Mouse (Mus musculus) limb, embryonic 11.5 days (tissue): ENCODE data around the gene Hdhd5. TPM values are rescaled to one million over a fixed set of nuclear protein-coding genes. Genes with fewer than 3 reads are reported as not detected.
A peak's percentile ranks its signal among the peaks of the same experiment; 100 is the strongest.

Source experiments
- ATAC-seq: fragments of 200-750 bp; cut with Nextera tagmentation; 2 replicates; pipeline ENCODE4 v1.8.0; 2017; ENCODE audit warnings: low read depth; ENCODE audit not compliant: insufficient number of reproducible peaks, low FRiP score, low TSS enrichment
- DNase-seq: peaks from one replicate; pipeline ENCODE4 v3.0.0-alpha.2; 2015; ENCODE audit warnings: low spot score
- H3K27ac ChIP-seq: fragments of 300-500 bp; sonication (generic); replicated peaks from 2 replicates; pipeline ENCODE4 v1.5.1; 2014; ENCODE audit warnings: low read depth, mild to moderate bottlenecking, low read length
- H3K27me3 ChIP-seq: fragments of 300-500 bp; sonication (generic); 2 replicates; pipeline ENCODE4 v1.6.1; 2014; ENCODE audit warnings: mild to moderate bottlenecking, low read length, mixed read lengths; ENCODE audit not compliant: control insufficient read depth, insufficient read depth
- H3K36me3 ChIP-seq: fragments of 300-500 bp; sonication (generic); 2 replicates; pipeline ENCODE4 v1.6.1; 2014; ENCODE audit warnings: mild to moderate bottlenecking, low read length, moderate library complexity, mixed read lengths; ENCODE audit not compliant: control insufficient read depth, insufficient read depth
- H3K4me1 ChIP-seq: fragments of 300-500 bp; sonication (generic); 2 replicates; pipeline ENCODE4 v1.6.1; 2014; ENCODE audit warnings: low read length, mixed read lengths; ENCODE audit not compliant: control insufficient read depth, insufficient read depth
- H3K4me2 ChIP-seq: fragments of 300-500 bp; sonication (generic); 2 replicates; pipeline ENCODE4 v1.6.1; 2014; ENCODE audit warnings: low read depth, mild to moderate bottlenecking, moderate library complexity; ENCODE audit not compliant: severe bottlenecking
- H3K4me3 ChIP-seq: fragments of 300-500 bp; sonication (generic); 2 replicates; pipeline ENCODE4 v1.5.1; 2014; ENCODE audit warnings: low read depth, low read length
- H3K9ac ChIP-seq: fragments of 300-500 bp; sonication (generic); 2 replicates; pipeline ENCODE4 v1.6.1; 2014; ENCODE audit warnings: mild to moderate bottlenecking, low read length
- H3K9me3 ChIP-seq: fragments of 300-500 bp; sonication (generic); 2 replicates; pipeline ENCODE4 v1.6.1; 2016; ENCODE audit warnings: low read length; ENCODE audit not compliant: control insufficient read depth
- whole genome bisulfite sequencing: fragments of 180-500 bp; shearing (Covaris S2); extraction: QIAGEN DNeasy Blood & Tissue Kit; methylation state at CpG from one replicate; pipeline ENCODE4 v1.1.7; 2014; 5-methylcytosine and 5-hydroxymethylcytosine counted together
- polyA plus RNA-seq: library from polyadenylated mRNA; unstranded; fragments of >200 nt; fragmentation: Nextera tagmentation; extraction: Ambion mirVana; gene quantifications from 2 replicates; pipeline ENCODE4 v1.2.1, GENCODE M21; 2014

Gene Hdhd5
- polyA plus RNA-seq, 1 experiment from 2014 or later: 16.8 TPM

GRCm38 (mm10) chr6:120465393-120465792, 65.7 kb downstream of the Hdhd5 start:
- Histone ChIP-seq H3K36me3 (no peaks in the 10 kb centered on the region), H3K9ac (no peak overlapping the region), H3K9me3 (no peaks in the 10 kb centered on the region), H3K27me3 (peaks cover 34% of the 10 kb centered on the region), H3K27ac (no peak overlapping the region), H3K4me2 (no peak overlapping the region), H3K4me1 (peaks cover 7% of the 10 kb centered on the region; the same call in 1 of the 2 replicates), H3K4me3 (no peak overlapping the region)
- no peak for DNase-seq
- WGBS: 9% methylated on average over 4 of the region's 4 CpGs
- ATAC-seq: no peak

- Histone ChIP-seq H3K9me3 (no peaks in the 10 kb centered on the region), H3K36me3 (no peaks in the 10 kb centered on the region), H3K4me3 (no peak overlapping the region; the same call in 1 of the 2 replicates), H3K27ac (no peak overlapping the region), H3K4me2 (no peak overlapping the region), H3K9ac (no peak overlapping the region), H3K4me1 (peaks cover 7% of the 10 kb centered on the region; the same call in 1 of the 2 replicates), H3K27me3 (peaks cover 34% of the 10 kb centered on the region)
- ATAC-seq (no peak), DNase-seq (no peak)
- WGBS: 60% methylated on average over 9 of the region's 9 CpGs
These were observed 66.6 kb downstream of the Hdhd5 start for GRCm38 (mm10) chr6:120464406-120464939.

- Histone ChIP-seq H3K4me1 (peaks cover 7% of the 10 kb centered on the region; the same call in 1 of the 2 replicates), H3K9me3 (no peaks in the 10 kb centered on the region), H3K4me2 (peak overlapping the region; percentile 68), H3K4me3 (peak overlapping the region; percentile 54), H3K27me3 (peaks cover 34% of the 10 kb centered on the region), H3K27ac (no peak overlapping the region), H3K9ac (no peak overlapping the region), H3K36me3 (no peaks in the 10 kb centered on the region)
- 7% methylated on average over 11 of the region's 11 CpGs for WGBS
- ATAC-seq (peak; percentile 27; the same call in 1 of the 2 replicates), DNase-seq (no peak)
These were observed 67.2 kb downstream of the Hdhd5 start for GRCm38 (mm10) chr6:120463884-120464283.

- Histone ChIP-seq H3K36me3 (no peaks in the 10 kb centered on the region), H3K4me2 (peak within 1 kb of the TSS; percentile 68), H3K4me3 (peak within 1 kb of the TSS; percentile 54), H3K27ac (no peak within 1 kb of the TSS), H3K27me3 (peaks cover 34% of the 10 kb centered on the region), H3K9me3 (no peaks in the 10 kb centered on the region), H3K9ac (peak within 1 kb of the TSS; percentile 52; the same call in 1 of the 2 replicates), H3K4me1 (peaks cover 7% of the 10 kb centered on the region; the same call in 1 of the 2 replicates)
- ATAC-seq (peak; percentile 64), DNase-seq (peak; percentile 82)
- under 1% methylated on average over 82 of the region's 90 CpGs for WGBS
These were observed 67.8 kb downstream of the Hdhd5 start, which contains the start of gene Il17ra for GRCm38 (mm10) chr6:120463086-120463871. TSS of gene Il17ra (plus strand) at chr6:120463247.

DNA sequence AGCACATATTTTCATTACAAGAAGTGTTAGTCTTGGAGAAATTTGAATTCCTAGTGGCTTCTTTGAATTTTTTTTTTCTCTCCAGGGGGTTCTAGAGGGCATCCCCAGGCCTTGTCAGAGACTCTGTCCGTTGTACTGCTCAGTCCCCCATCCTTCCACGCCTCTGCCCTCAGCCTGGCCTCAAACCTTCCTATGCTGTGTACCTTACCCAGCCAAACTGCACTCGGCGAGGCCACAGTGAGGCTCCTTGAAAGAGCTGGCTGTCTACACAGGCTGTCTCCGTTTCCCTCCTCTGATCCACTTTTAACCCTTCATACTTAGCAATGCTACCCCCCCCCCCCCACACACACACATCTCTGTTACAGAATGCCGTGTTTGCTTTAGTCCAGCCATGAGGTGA, 68.9 kb downstream of the Hdhd5 start:
- ATAC-seq: no peak
- Histone ChIP-seq H3K27me3 (peaks cover 34% of the 10 kb centered on the region), H3K9me3 (no peaks in the 10 kb centered on the region), H3K4me1 (peaks cover 7% of the 10 kb centered on the region; the same call in 1 of the 2 replicates), H3K4me2 (no peak overlapping the region), H3K36me3 (no peaks in the 10 kb centered on the region), H3K9ac (no peak overlapping the region), H3K27ac (no peak overlapping the region), H3K4me3 (no peak overlapping the region)
- WGBS: 56% methylated on average over 6 of the region's 6 CpGs
- DNase-seq: no peak

DNA sequence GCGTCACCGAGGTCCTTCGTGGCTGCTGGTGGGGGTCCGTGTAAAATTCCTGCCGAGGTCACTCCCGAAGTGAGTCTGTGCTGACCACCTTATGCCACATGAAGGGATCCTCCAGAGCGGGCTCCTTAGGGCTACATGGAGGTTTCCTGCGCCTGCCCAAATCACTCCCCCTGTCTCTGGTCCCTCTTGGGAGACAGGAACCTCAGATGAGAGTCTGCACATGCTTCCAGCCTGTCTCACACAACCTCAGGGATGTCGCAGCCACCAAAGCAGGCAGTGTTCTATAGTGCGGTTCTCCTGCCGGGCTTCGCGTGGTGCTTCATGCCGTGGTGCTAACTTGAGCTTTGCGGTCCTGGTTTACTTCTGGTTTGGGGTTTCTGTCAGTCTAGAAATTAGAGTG, 69.9 kb downstream of the Hdhd5 start:
- Histone ChIP-seq H3K27ac (no peak overlapping the region), H3K9me3 (no peaks in the 10 kb centered on the region), H3K36me3 (no peaks in the 10 kb centered on the region), H3K27me3 (peaks cover 34% of the 10 kb centered on the region), H3K9ac (no peak overlapping the region), H3K4me3 (no peak overlapping the region), H3K4me1 (peaks cover 7% of the 10 kb centered on the region; the same call in 1 of the 2 replicates), H3K4me2 (no peak overlapping the region)
- DNase-seq (no peak), ATAC-seq (no peak)
- 69% methylated on average over 15 of the region's 15 CpGs for WGBS

Other genes with a start within 250 kb of the Hdhd5 start
- gene D330020A13Rik, start 237.0 kb downstream of the Hdhd5 start, polyA plus RNA-seq: not detected in 2 replicates
- 0.13 and 0.19 TPM in 2 replicates for gene B4galnt3, start 236.8 kb downstream of the Hdhd5 start, polyA plus RNA-seq
- gene Kdm5a, start 167.2 kb downstream of the Hdhd5 start, polyA plus RNA-seq: 51.7 and 54.1 TPM in 2 replicates
- 29.2 and 30.6 TPM in 2 replicates for gene Ccdc77, start 166.9 kb downstream of the Hdhd5 start, polyA plus RNA-seq
- gene Il17ra, start 68.1 kb downstream of the Hdhd5 start, polyA plus RNA-seq: 1.3 and 1.9 TPM in 2 replicates
- 0.14 and 0.15 TPM in 2 replicates for gene Tmem121b, start 37.5 kb downstream of the Hdhd5 start, polyA plus RNA-seq
- gene Cecr2, start 135.1 kb upstream of the Hdhd5 start, polyA plus RNA-seq: 13.0 and 18.5 TPM in 2 replicates
- 0.25 and 0.26 TPM in 2 replicates for gene Slc25a18, start 242.3 kb upstream of the Hdhd5 start, polyA plus RNA-seq